Mouse (Mus musculus): ENCODE data around the gene Frmd7.

DNA sequence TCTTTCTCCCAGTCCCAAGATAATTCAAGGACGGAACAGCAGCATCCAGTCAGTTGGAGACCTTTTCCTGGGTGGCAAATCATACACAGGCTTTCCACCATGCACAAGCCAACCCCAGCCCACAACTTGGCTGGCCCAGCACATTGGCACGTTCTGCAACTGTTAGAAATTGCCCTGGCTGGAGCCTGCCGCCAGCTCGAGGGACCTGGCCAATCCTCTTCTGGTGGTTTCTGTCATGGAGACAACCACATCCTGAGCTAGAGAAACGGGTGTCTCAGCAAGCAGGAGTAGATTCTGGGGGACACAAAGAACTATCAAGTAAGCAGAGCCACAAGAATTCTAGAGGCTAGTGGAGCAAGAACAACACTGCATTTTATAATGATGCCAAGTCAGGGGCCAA is 32.6 kb downstream of the Frmd7 start:
- TF ChIP-seq CTCF (IDR thresholded peaks at IDR 0.05; ENCODE audit: borderline replicate concordance, insufficient read depth, low read length) (no peak), POLR2A (IDR thresholded peaks at IDR 0.05; ENCODE audit: low read depth, low read length) (no peak)

Data from embryonic fibroblast, embryonic 13.5 days (primary cell).